Mouse (Mus musculus) MN1 (cell line): ENCODE data around the gene Kat6b.

Experiments
- DNase-seq: peaks from one replicate; pipeline ENCODE4 v3.0.0-alpha.2; 2016; ENCODE audit warnings: low spot score

Gene Kat6b

GRCm38 (mm10) chr14:21523234-21523633, 42.0 kb downstream of the Kat6b start:
- no peak for DNase-seq

- DNase-seq, result peak; percentile 24
Observed at GRCm38 (mm10) chr14:21523851-21524441, 42.7 kb downstream of the Kat6b start.

GRCm38 (mm10) chr14:21525674-21526073, 44.4 kb downstream of the Kat6b start:
- no peak for DNase-seq

- peak; percentile 32 for DNase-seq
Observed at GRCm38 (mm10) chr14:21533566-21533965, 52.3 kb downstream of the Kat6b start.

GRCm38 (mm10) chr14:21534066-21534465, 52.8 kb downstream of the Kat6b start:
- DNase-seq, result no peak

GRCm38 (mm10) chr14:21534542-21535272, 53.5 kb downstream of the Kat6b start:
- no peak for DNase-seq

- no peak for DNase-seq
Observed at GRCm38 (mm10) chr14:21536485-21537181, 55.4 kb downstream of the Kat6b start.

- DNase-seq, result no peak
Observed at GRCm38 (mm10) chr14:21537838-21538237, 56.6 kb downstream of the Kat6b start.

- no peak for DNase-seq
Observed at GRCm38 (mm10) chr14:21539731-21540130, 58.5 kb downstream of the Kat6b start.

GRCm38 (mm10) chr14:21540361-21540760, 59.1 kb downstream of the Kat6b start:
- no peak for DNase-seq

- DNase-seq, result no peak
Observed at GRCm38 (mm10) chr14:21545529-21545928, 64.3 kb downstream of the Kat6b start.

GRCm38 (mm10) chr14:21546351-21546750, 65.1 kb downstream of the Kat6b start:
- DNase-seq, result no peak

- no peak for DNase-seq
Observed at GRCm38 (mm10) chr14:21547297-21547696, 66.1 kb downstream of the Kat6b start.

- DNase-seq, result no peak
Observed at GRCm38 (mm10) chr14:21547965-21548364, 66.7 kb downstream of the Kat6b start.

- DNase-seq, result no peak
Observed at GRCm38 (mm10) chr14:21548952-21549607, 67.8 kb downstream of the Kat6b start.

- no peak for DNase-seq
Observed at GRCm38 (mm10) chr14:21549608-21550115, 68.4 kb downstream of the Kat6b start.

- no peak for DNase-seq
Observed at GRCm38 (mm10) chr14:21550576-21550975, 69.3 kb downstream of the Kat6b start.

- no peak for DNase-seq
Observed at GRCm38 (mm10) chr14:21551655-21552054, 70.4 kb downstream of the Kat6b start.

GRCm38 (mm10) chr14:21552958-21553357, 71.7 kb downstream of the Kat6b start:
- no peak for DNase-seq

GRCm38 (mm10) chr14:21554046-21554445, 72.8 kb downstream of the Kat6b start:
- DNase-seq, result no peak

GRCm38 (mm10) chr14:21558440-21559131, 77.4 kb downstream of the Kat6b start:
- DNase-seq, result peak; percentile 48

GRCm38 (mm10) chr14:21559447-21559846, 78.2 kb downstream of the Kat6b start:
- no peak for DNase-seq
